Mouse (Mus musculus): ENCODE results near the gene Fgfr2.
A peak's percentile ranks its signal among the peaks of the same experiment; 100 is the strongest.

Fgfr2 gene

DNA sequence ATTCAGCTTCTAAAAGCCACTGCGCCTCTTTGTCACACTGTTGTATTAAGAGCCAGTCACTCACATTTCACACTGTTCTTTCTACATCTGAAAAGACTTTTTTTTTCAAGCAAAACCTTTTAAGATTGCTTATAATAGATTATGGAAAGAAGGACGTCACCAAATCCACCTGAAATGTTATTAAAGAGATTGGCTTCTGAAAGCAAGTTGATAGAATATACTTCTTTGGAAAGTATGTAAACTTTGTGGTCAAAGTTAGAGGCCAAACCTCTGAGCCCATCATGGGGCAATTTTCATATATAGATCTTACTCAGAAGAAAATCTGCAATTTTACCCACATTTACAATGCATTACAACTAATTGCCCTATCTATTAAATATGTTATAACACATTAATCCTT, 306.6 kb downstream of the Fgfr2 start:
- no peak for DNase-seq (ENCODE audit: low spot score)

DNA sequence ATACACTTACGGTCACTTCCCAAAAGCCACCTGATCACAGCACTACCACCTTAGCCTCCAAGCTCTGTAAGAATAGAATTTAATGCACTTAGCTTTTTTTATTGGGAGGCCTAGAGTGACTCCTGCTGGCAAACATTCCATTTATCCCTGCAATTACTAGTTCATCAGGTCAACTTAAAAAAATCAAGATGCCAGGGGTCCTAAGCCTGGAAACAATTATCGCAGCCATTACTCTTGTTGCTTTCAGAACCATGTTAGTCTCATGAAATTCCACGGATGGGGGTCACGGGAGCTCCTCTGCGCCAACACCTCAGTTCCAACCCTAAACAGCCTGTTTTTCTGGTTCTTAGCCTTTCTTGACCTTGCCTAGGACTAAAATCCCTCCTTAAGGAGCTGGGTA, 308.1 kb downstream of the Fgfr2 start:
- DNase-seq (ENCODE audit: low spot score), result no peak

DNA sequence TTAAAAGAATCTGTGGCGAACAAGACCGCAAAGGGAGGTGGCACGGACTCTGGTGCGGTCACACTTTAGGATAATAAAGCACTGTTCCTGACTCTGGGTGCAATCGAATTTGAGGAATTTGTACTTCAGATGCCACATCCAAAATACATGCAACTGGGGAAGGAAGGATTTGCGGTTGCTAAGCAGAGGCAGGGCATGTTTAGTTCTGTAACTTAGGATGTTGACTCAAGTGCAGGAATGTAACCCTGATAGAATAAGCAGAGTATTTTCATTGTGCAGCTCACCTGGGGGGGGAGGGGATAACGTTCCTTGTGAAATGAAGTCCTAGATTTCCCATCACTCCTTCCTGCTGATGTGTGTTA, 309.1 kb downstream of the Fgfr2 start:
- DNase-seq (ENCODE audit: low spot score), result no peak

DNA sequence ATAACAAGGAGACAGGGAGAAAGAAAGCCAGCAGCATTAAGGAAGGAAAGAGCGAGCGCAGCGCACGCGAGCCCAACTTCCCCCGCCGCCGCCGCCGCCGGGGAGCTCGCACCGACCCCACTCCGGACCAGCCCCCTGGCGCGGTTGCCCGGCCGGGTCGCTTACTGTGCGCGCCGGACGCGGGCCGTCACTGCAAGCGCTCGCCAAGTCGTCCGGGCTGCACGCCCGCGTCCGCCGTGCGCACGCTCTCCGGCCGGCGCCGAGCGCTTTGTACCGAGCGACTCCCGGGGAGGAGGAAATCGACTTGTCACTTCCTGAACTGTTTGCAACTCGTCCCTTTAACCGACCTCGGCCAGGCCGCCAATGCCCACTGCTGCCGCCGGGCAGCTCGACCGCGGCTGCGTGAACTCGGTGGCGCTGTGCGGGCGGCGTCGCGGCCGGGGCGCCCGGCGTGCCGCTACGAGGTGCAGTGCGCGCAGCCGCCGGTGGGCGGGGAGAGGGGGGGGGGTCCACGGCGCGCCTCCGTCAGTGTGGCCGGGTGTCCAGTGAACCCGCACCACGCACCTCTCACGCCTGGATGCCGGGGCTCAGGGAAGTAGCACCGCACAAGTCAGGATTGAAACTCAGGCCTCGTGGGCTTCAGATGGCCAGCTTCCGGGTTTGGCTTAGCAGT, 309.6 kb downstream of the Fgfr2 start, which contains the start of gene Fam53b:
Fam53b (minus strand) TSS at position 471 of the 673 bp plus-strand sequence.
- peak; percentile 62 for DNase-seq (ENCODE audit: low spot score)

DNA sequence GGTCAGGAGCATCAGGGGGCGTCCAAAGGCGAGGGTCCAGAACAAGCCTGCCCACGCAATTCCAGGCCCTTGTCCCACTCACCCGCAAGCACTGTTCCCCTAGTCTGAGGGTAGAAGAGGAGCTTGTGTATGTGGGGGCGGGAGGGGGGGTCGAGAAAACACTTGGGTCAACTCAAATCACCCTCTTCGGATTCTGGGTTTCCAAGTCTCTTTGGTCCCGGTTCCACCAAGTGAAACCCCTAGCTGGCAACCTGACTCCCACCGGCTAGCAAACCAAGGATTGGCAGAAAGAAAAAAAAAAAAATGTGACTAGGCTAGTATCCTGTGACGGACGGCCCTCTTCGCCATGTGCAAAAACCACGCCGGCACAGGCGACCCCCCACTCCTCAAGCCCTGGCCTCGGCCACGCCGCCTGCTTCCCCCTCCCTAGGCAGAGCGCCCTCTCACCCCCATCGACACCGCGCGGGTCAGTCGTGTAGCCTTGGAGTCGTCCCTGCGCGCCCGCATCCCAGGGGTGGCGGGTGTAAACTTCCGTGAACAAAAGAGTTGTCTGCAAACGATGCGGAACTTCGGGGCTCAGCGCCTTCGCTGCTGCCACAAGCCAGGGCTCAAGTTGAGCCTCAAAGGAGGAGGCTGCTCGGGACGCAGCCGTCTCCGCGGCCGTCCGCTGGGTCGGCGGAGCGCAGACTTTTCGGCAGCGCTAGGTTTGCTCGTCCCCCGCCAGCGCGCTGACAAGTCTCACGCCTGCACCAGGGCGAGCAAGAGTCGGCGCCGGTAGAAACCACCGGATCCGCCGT, 310.3 kb downstream of the Fgfr2 start:
- DNase-seq (ENCODE audit: low spot score), result no peak

DNA sequence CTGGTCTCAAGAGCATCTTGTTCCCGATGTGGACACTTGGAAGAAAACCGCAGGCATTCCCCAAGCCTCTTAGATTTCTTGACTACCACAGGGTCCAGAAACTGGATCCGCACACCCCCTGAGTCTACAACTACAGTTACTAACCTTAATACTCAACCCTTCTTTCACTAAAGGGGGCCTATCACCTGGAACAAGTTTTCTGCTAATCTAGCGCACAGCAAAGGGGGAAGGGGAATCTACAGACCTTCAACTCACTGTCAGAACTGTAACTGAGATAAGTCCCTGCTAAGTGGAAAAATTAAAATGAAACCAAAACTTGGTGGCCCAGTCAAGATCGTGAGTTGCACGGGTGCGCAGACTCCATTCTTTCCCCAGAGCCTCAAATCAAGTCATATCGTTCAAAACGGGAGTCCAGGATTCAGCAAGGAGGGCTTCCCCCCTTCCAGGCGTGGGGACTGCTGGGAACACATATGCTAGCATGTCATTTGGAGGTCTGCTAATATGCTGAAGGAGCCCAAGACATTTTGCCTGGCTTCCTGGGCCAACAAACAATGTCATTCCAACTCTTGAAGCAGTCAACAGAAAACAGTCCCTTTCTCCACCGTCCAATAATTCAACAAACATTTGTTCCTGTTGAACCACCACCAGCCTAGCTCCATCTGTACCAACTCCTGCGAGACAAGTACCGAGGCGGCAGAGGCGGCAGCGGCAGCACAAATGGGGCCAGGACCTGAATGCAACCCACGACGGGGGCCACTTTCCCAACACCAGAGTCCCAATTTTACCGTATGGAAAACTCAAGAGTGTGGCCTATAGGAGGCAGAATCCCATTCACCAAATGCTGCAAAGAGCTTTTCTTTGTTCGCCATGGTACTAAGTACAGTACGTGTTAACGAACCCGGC, 311.2 kb downstream of the Fgfr2 start:
- no peak for DNase-seq (ENCODE audit: low spot score)

DNA sequence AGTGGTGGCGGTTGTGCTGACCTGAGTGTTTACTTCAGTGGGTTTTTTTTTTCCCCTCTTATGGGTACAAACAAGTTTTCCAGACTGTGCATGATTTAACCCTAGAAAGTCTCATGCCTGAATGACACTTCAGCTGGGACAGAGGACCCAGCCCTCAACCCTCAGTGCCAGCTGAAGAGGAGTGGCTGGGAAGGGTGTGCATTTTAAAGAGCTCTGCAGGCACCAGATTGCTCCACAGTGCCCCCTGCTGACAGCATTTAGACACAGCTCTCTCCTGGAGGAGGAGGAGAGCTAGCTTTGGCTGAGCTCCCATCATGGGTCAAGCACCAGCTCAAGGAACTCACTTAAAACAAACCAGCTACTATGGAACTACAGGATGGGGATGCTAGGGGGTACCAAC, 312.3 kb downstream of the Fgfr2 start:
- peak; percentile 82 for DNase-seq (ENCODE audit: low spot score)

DNA sequence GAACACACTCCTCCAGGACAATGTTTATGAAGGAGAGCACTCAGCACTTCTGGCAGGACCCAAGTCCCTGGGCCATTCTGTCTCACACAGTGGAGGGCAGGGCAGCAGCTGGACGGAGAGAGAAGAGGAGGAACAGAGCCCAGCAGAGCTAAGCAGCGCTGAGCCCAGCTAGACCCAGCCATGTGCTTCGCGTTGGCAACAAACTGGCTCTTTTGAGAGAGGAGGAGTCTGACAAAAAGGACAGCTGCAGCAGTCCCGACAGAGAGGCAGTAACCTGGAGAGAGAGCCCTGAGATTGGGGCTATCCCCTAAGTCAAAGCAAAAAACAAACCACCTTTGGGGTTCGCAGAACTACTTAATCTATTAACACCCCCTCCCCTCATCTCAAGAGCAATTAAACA, 312.8 kb downstream of the Fgfr2 start:
- DNase-seq (ENCODE audit: low spot score), result no peak

DNA sequence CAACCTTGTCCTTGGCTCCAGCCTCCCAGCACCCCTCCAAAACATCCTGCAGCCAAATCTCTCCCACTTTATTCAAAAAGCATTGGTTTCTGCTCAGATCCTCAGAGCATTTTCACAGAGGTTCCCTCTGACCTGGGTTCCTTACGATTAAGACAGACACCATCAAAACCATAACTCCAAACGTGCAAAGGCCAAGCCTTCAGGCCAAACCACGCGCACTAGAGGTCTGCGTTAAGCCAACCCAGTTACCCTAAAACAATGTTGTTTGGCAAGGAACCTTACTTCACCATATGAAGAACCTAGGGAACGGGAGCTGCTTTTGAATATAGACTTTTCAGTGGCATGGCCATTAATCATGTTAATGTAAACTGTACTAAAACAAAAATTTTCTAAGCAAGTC, 313.4 kb downstream of the Fgfr2 start:
- DNase-seq (ENCODE audit: low spot score), result no peak

DNA sequence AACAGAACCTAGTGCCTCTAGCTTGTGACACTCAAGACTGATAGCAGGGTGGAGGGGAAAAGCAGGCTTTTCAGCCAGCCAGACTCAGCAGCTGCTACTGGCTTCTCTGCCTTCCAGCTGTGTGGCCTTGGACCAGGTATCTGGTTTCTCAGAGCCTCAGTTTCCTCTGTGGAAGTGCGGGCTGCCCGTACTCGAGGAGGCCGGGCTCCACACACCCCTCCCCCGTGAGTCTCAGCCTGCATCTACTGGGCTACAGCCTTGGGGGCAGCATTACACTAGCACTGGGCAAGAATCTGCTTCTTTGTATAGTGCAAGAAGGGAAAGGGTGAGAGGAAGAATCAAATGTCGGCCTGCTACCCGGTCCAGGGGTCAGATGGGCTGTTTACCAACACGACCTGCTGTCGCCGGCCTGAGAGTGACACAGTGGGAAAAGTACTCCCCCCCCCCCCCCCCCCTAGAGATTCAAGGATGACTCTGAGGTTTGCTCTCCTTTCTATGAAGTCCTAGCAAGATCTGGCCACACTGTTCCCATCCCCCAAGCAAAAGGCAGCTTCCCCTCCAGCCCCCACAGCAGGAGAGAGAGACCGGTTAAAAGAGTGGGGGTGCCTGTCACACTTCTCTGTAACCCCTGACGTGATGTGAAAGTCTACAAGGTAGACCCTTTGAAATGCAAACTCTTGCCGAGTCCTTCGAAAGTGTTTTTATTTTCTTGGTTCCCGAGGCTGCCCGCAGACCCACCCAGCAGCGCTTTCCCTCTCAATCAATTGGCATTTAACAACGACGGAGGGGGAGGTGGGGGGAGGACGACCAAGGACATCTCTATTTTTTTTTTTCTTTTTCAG, 314.1 kb downstream of the Fgfr2 start:
- no peak for DNase-seq (ENCODE audit: low spot score)

DNA sequence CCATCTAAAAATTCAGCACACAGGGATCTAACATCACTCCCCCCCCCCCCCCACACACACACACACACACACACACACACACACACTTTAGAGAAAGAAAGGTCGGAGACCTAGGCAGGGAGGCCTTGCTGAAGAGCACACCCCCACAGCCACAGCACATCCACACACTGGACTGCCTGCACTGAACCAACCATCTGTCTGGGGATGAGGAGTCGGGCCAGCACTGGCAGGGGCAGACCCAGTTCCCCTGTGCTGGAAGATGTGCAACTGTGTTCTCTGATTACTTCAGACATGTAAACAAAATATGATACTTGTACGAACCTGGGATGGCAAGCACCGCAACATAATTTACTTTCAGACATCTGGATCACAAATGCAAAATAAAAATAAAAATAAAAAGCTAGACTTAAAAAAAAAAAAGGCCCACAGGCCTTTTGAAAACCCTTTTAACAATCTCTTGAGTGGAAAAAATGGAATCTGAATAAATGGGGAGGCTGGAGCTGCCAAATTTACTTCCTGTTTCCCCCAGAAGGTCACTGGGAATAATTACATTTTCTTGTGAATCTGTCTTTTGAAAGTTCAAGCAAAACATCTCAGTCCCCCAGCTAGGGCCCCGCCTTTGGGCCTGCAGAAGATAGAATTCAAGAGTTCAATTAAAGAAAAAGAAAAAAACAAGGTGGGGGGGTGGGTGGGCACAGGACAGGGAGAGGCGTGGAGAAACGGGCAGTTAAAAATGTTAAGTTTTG, 314.9 kb downstream of the Fgfr2 start:
- no peak for DNase-seq (ENCODE audit: low spot score)

DNA sequence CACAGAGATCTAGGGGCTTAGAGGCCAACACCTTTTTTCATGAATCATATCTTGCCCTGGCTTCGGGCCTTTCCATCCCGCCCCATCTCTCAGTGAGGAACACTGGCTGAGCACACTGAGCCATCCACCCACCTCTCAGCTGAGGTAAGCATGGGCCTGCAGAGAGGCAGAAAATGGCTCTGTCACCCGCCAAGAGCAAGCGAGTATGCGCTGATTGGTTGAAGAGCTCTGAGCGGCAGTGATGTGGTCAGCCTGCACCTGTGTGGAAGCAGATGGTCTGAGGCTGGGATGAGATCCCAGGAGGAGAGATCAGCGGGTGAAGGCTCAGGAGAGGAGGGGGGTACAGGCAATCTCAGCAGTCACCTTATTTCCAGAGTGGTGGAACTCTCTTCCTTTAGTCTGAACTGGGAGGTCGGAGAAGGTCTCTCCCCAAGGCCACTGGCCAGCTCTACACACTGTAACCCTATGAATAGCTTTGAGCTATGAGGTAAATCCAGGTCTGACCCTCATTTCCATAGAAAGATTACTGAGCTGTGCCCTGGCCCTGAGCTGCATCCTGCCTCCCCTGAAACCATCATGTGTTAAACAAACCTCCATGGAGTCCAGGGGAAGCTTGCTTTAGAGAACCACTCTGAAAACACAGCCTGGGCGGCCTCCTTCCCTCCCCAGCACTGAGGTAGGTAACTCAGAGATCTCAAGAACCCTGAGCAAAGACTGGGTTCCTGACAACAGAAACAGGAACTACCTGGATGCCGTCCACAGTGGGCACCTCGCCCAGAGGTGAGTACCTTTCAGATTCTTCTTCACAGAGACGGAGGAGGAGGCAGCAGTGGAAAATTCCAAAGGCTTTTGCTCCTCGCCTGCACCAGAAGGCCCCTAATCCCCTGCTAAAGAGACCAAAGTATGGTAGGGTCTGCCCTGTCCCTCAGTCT, 316.0 kb downstream of the Fgfr2 start:
- no peak for DNase-seq (ENCODE audit: low spot score)

DNA sequence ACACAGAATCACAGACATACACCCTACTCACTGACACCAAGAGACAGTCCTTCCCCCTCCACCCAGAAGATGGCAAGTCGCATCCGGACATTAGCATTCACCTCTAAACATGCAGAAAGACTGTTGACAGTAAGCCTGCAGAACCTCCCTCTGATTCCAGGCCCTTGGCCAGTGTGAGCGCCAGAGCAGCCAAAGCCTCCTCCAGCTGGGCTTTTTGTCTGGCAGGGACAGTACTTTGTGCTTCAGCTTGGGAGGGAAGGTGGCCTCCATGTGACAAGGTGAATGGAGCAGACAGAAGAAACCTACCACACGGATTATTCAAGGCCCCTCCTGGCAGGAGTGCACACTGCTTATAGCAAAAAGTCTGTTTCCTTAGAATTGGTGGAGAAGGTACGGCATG, 316.9 kb downstream of the Fgfr2 start:
- no peak for DNase-seq (ENCODE audit: low spot score)

DNA sequence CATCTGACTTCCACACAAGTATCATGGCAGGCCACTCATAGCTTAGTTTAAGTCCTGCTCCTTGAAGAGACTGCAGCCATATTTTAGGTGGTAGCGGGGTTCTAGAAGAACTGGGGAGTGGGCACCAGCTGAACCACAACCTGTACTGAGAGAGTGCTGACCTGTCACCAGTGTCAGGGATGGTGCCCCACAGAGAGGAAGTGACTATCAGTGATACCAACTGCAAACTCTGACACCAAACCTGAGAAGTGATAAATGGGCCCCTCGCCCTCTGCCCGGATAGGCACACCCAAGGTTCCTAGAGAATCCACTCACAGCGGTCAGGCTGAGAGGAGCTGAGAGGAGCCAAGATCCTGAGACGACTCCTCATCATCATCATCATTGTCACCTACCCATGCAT, 318.2 kb downstream of the Fgfr2 start:
- DNase-seq (ENCODE audit: low spot score), result no peak

DNA sequence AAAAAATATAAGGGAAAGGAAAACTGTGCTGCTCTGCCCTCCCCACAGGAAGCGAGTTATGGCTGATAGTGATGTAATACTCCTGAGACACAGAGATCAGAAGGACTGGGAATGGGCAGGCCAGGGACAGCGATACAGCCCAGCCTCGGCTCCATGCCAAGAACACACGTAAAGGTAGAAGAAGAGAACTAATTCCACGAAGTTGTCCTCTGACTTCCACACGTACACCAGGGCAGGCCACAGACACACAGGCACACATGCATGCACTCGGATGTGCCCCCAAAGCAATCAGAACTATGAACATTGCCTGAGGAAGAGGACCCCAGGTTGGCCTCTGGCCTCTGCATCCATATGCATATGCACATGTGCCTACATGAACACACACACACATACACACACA, 318.7 kb downstream of the Fgfr2 start:
- no peak for DNase-seq (ENCODE audit: low spot score)

DNA sequence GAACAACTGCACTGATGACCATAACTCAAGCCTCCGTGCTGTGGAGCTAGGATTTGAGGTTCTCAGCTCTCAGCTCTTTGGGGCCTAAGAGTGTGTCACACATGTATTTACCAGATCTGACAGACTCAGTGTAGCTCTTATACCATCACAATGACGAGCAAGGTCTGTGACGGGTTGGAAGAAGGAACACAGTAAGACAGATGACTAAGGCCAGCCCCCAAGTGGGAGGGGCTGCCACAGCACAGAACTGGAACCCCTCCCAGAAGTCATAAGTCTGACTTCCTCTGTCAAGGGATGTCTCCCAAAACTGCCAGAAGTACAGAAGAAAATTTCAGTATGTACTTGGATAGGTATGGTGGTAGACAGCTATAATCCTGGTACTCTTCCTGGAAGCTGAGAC, 319.2 kb downstream of the Fgfr2 start:
- no peak for DNase-seq (ENCODE audit: low spot score)

DNA sequence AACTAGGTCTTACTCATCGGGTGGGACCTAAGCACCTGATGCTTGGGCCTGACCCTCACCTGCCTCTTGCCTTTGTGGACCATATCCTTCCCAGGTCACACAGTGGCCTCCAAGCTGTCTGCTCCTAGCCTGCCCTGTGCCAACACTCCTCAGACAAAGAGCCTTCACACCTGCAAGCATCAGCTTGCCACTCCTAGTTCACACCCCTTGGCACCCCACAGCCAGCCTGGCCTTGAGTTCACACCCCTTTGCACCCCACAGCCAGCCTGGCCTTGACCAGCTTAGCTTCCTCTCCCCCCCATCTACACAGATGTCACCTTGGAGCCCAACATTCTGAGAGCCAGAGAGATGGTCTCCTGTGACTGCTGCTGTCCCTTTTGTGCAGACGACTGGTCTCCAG, 319.8 kb downstream of the Fgfr2 start:
- DNase-seq (ENCODE audit: low spot score), result no peak

DNA sequence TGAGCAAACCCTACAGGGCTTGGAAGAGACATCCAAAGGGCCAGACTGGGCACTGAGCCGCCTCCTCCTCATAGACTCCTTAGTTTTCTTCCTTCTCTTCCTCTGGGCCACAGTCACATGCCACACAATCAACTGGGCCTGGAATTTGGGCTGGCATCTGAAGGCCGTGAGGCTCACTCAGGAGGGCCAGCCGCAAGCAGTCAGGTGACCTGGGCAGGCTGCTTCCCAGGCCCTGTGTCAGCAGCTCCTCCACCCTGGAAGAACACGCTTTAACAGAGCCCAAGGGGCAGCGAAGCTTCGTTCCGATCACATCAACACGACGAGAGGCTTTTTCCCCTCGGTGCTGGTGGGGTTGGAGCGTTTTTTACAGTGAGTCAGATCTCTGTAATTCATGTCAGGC, 320.5 kb downstream of the Fgfr2 start:
- no peak for DNase-seq (ENCODE audit: low spot score)

DNA sequence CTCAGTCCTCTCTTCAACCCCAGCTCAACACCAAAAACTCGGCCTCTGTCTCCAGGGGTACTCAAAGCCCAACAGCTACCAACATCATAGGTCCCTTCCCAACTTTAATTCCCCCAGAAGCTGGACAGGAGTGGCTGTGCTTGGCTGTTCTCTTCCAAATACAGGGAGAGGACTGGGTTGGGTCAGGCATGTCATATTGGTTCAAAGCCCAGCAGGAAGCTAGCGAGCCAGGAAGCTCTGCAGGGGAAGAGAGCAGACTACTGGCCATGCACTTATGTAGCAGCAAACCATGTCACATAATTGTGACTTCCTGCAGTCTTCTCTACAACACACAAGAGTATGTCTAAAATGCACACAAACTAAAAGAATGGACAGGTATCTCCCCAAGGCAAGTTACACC, 321.1 kb downstream of the Fgfr2 start:
- DNase-seq (ENCODE audit: low spot score), result no peak

DNA sequence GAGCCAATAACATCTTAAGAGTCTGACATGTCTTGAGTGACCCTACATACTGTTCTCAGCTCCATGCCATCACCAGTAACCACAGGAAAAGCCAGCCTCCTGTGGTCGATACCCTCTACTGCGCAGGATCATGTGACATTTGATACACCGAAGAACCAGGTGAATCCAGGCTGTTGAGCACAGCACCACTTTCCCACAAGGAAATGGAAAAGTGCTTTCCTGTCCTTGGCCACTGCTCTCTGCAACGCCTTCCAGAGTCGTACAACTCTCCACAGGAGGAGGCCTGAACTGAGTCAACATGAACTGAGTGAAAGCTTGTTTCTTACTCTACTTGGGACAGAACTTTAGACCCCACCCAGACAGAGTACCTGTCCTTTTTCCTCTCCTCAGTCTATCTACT, 321.6 kb downstream of the Fgfr2 start:
- no peak for DNase-seq (ENCODE audit: low spot score)
